Mouse (Mus musculus): Measurements from ENCODE around the gene Best2. TPM values are rescaled to one million over a fixed set of nuclear protein-coding genes. Genes with fewer than 3 reads are reported as not detected.

Best2 gene
- polyA plus RNA-seq, 1 experiment from 2014 or later: not detected

GRCm38 (mm10) chr8:84978248-84978940, 35.9 kb downstream of the Best2 start, which contains the start of gene Junb:
TSS of gene Junb (minus strand) at chr8:84978718.
- no peaks in the 10 kb centered on the region for H3K9me3 ChIP-seq (replicated peaks)
- peak within 1 kb of the TSS; percentile 81 for H3K9ac ChIP-seq
- peaks cover 16% of the 10 kb centered on the region for H3K36me3 ChIP-seq
- peaks cover 16% of the 10 kb centered on the region for H3K27me3 ChIP-seq
- peaks cover 79% of the 10 kb centered on the region for H3K4me1 ChIP-seq
- WGBS: under 1% methylated on average over 63 of the region's 63 CpGs
- H3K4me3 ChIP-seq (replicated peaks): peak within 1 kb of the TSS; percentile 55
- H3K27ac ChIP-seq: peak within 1 kb of the TSS; percentile 90
- peak within 1 kb of the TSS; percentile 97 for H3K4me2 ChIP-seq
- peak; percentile 47 for ATAC-seq (replicated peaks; ENCODE audit: low FRiP score)

- peak overlapping the region; percentile 55 for H3K4me3 ChIP-seq (replicated peaks)
- peak overlapping the region; percentile 90 for H3K27ac ChIP-seq
- ATAC-seq (replicated peaks; ENCODE audit: low FRiP score): no peak
- WGBS: under 1% methylated on average over 70 of the region's 70 CpGs
- H3K9me3 ChIP-seq (replicated peaks): no peaks in the 10 kb centered on the region
- peak overlapping the region; percentile 81 for H3K9ac ChIP-seq
- peak overlapping the region; percentile 97 for H3K4me2 ChIP-seq
- peaks cover 79% of the 10 kb centered on the region for H3K4me1 ChIP-seq
- H3K27me3 ChIP-seq: peaks cover 16% of the 10 kb centered on the region
- peaks cover 24% of the 10 kb centered on the region for H3K36me3 ChIP-seq
Observed at GRCm38 (mm10) chr8:84977435-84978247, 36.7 kb downstream of the Best2 start.

- Histone ChIP-seq H3K4me2 (peak overlapping the region; percentile 97), H3K36me3 (peaks cover 31% of the 10 kb centered on the region), H3K27ac (peak overlapping the region; percentile 78), H3K4me3 (replicated peaks) (peak overlapping the region; percentile 55), H3K9ac (peak overlapping the region; percentile 81), H3K27me3 (peaks cover 16% of the 10 kb centered on the region), H3K9me3 (replicated peaks) (no peaks in the 10 kb centered on the region), H3K4me1 (peaks cover 72% of the 10 kb centered on the region)
- under 1% methylated on average over 25 of the region's 25 CpGs for WGBS
- ATAC-seq (replicated peaks; ENCODE audit: low FRiP score): no peak
Observed at GRCm38 (mm10) chr8:84976763-84977434, 37.4 kb downstream of the Best2 start.

- peak overlapping the region; percentile 78 for H3K27ac ChIP-seq
- peak; percentile 79 for ATAC-seq (replicated peaks; ENCODE audit: low FRiP score)
- H3K9ac ChIP-seq: peak overlapping the region; percentile 38
- H3K36me3 ChIP-seq: peaks cover 38% of the 10 kb centered on the region
- H3K4me3 ChIP-seq (replicated peaks): peak overlapping the region; percentile 55
- no peaks in the 10 kb centered on the region for H3K9me3 ChIP-seq (replicated peaks)
- peaks cover 16% of the 10 kb centered on the region for H3K27me3 ChIP-seq
- peak overlapping the region; percentile 97 for H3K4me2 ChIP-seq
- WGBS: under 1% methylated on average over 61 of the region's 61 CpGs
- peaks cover 67% of the 10 kb centered on the region for H3K4me1 ChIP-seq
Observed at GRCm38 (mm10) chr8:84976031-84976762, 38.1 kb downstream of the Best2 start.

- 37% methylated on average over 7 of the region's 7 CpGs for WGBS
- Histone ChIP-seq H3K36me3 (peaks cover 44% of the 10 kb centered on the region), H3K9me3 (replicated peaks) (no peaks in the 10 kb centered on the region), H3K4me1 (peaks cover 67% of the 10 kb centered on the region), H3K4me3 (replicated peaks) (peak overlapping the region; percentile 55; the same call in 1 of the 2 replicates), H3K27ac (peak overlapping the region; percentile 78), H3K9ac (no peak overlapping the region), H3K27me3 (peaks cover 16% of the 10 kb centered on the region), H3K4me2 (peak overlapping the region; percentile 97)
- no peak for ATAC-seq (replicated peaks; ENCODE audit: low FRiP score)
Observed at GRCm38 (mm10) chr8:84975434-84975833, 38.9 kb downstream of the Best2 start.

- no peak overlapping the region for H3K4me3 ChIP-seq (replicated peaks)
- no peaks in the 10 kb centered on the region for H3K9me3 ChIP-seq (replicated peaks)
- peaks cover 44% of the 10 kb centered on the region for H3K36me3 ChIP-seq
- H3K4me1 ChIP-seq: peaks cover 60% of the 10 kb centered on the region
- no peak overlapping the region for H3K4me2 ChIP-seq
- no peak overlapping the region for H3K9ac ChIP-seq
- no peak for ATAC-seq (replicated peaks; ENCODE audit: low FRiP score)
- no peak overlapping the region for H3K27ac ChIP-seq
- WGBS: 83% methylated on average over 8 of the region's 8 CpGs
- H3K27me3 ChIP-seq: peaks cover 16% of the 10 kb centered on the region
Observed at GRCm38 (mm10) chr8:84974543-84975142, 39.7 kb downstream of the Best2 start.

GRCm38 (mm10) chr8:84973803-84974542, 40.4 kb downstream of the Best2 start:
- H3K4me3 ChIP-seq (replicated peaks): no peak overlapping the region
- 0 out of 2 replicates have a peak overlapping the region, but pooled peaks have one; percentile 56 for H3K27ac ChIP-seq
- no peak overlapping the region for H3K4me2 ChIP-seq
- no peak overlapping the region for H3K9ac ChIP-seq
- peaks cover 44% of the 10 kb centered on the region for H3K36me3 ChIP-seq
- H3K9me3 ChIP-seq (replicated peaks): no peaks in the 10 kb centered on the region
- peaks cover 54% of the 10 kb centered on the region for H3K4me1 ChIP-seq
- H3K27me3 ChIP-seq: peaks cover 16% of the 10 kb centered on the region
- 60% methylated on average over 4 of the region's 4 CpGs for WGBS
- ATAC-seq (replicated peaks; ENCODE audit: low FRiP score): no peak

- H3K27ac ChIP-seq: no peak overlapping the region
- H3K36me3 ChIP-seq: peaks cover 44% of the 10 kb centered on the region
- H3K9me3 ChIP-seq (replicated peaks): no peaks in the 10 kb centered on the region
- no peak for ATAC-seq (replicated peaks; ENCODE audit: low FRiP score)
- H3K27me3 ChIP-seq: peaks cover 12% of the 10 kb centered on the region
- H3K4me3 ChIP-seq (replicated peaks): no peak overlapping the region
- H3K4me2 ChIP-seq: no peak overlapping the region
- WGBS: 72% methylated on average over 1 of the region's 1 CpGs
- no peak overlapping the region for H3K9ac ChIP-seq
- H3K4me1 ChIP-seq: peaks cover 54% of the 10 kb centered on the region
Observed at GRCm38 (mm10) chr8:84973079-84973478, 41.3 kb downstream of the Best2 start.

- Histone ChIP-seq H3K27me3 (no peaks in the 10 kb centered on the region), H3K9me3 (replicated peaks) (no peaks in the 10 kb centered on the region), H3K4me1 (peaks cover 48% of the 10 kb centered on the region), H3K4me3 (replicated peaks) (peak overlapping the region; percentile 76), H3K9ac (peak overlapping the region; percentile 81), H3K4me2 (peak overlapping the region; percentile 83), H3K36me3 (peaks cover 44% of the 10 kb centered on the region), H3K27ac (no peak overlapping the region; the same call in 1 of the 2 replicates)
- 69% methylated on average over 5 of the region's 5 CpGs for WGBS
- ATAC-seq (replicated peaks; ENCODE audit: low FRiP score): no peak; the same call in 1 of the 2 replicates
Observed at GRCm38 (mm10) chr8:84970913-84971312, 43.4 kb downstream of the Best2 start.

GRCm38 (mm10) chr8:84970135-84970790, 44.1 kb downstream of the Best2 start:
- Histone ChIP-seq H3K27ac (peak overlapping the region; percentile 93), H3K36me3 (peaks cover 43% of the 10 kb centered on the region), H3K4me3 (replicated peaks) (peak overlapping the region; percentile 76), H3K9me3 (replicated peaks) (no peaks in the 10 kb centered on the region), H3K9ac (peak overlapping the region; percentile 81), H3K4me1 (peaks cover 45% of the 10 kb centered on the region), H3K4me2 (peak overlapping the region; percentile 83), H3K27me3 (no peaks in the 10 kb centered on the region)
- WGBS: 5% methylated on average over 21 of the region's 21 CpGs
- ATAC-seq (replicated peaks; ENCODE audit: low FRiP score): no peak
